Mouse (Mus musculus) CD8-positive naive resting alpha-beta T cell, adult 57 days (primary cell): ENCODE measurements around the gene Klhdc1. TPM values are rescaled to one million over a fixed set of nuclear protein-coding genes. Genes with fewer than 3 reads are reported as not detected.

Source experiments
- total RNA-seq: library from RNA; stranded (reverse); gene quantifications from one replicate; pipeline ENCODE4 v1.2.4, GENCODE M21; 2023

The Klhdc1 gene
- total RNA-seq: 38.3 TPM

DNA sequence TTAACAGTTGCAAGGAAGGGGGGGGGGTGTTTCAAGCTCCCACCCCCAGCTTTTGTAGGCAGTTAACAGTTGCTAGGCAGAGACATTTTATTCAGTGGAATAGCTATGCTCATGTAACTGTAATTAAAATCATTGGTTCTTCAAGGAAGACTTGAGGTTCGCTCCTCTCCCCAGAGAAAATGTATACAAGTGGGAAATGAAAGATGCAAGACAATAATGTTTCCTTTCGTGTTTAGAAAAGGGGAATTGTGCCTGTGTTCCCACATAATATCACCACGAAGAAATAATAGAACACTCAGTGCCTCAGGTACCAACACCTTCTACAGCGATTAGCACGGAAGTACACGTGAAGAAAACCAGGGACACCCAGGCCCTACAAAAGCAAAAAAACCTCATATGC is at the start of gene Klhdc1:
TSS of gene Klhdc1 (plus strand) at position 301 of the 400 bp plus-strand sequence.

DNA sequence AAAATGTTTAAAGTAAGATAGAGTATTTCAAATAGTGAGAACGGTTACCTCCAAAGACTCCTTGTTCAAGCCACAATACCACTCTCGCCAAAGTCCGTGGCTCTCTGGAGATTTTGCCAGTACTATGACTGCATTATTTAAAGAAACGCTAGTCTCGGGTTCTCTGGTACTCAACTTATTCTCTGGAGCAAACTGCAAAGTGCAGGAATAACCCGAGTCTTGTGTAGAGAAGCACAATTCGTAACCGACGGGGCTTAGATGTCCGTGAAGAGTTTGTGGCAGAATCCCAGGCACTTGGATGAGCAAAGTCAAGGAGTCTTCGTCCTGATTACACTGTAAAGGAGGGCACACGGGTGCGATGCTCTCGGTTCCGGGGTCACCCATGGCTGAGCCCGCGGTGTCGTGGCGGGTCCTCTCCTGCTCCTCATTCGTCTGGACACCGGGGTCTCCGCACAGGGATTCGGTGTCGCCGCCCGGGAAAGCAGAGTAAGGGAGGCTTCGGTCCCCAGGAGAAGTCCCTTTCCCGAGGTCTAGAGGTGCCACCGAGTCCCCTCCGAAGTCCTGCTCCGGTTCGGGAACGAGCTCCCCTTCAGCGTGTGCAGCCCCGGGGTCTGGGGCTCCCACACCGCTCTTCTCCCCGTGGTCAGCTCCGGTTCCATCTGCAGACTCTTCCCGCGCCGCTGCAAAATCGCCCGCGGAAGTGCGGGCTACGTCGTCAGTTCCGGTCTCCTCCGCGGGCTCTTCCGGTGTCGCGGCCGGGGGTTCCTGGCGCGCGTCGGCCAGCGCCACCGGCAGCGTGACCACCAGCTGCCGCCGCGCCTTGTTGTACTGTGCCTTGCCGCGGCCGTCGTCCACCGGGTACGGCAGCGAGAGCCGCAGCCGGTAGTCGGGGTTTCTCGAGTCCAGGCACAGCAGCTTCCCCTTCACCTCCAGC is 44.3 kb upstream of the Klhdc1 start, which contains the start of gene Gm49383:
TSS of gene Gm49383 (minus strand) at position 661 of the 934 bp plus-strand sequence.

DNA sequence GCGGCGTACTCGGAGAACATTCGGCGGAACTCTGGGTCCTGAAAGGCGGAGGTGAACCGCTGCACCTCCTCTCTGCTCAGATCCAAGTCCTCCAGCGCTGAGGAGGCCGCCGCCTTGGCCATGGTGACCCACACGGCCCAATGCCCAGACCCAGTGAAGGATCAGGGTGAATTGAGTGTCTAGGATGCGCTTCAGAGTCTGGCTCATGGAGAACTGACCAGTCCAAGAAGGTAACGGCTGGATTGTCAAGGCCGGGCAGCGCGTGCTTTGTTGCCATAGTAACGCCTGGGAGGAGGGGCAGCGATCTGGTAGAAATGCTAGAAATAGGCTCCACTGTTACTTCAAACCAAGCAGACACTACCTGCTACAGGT is 42.8 kb upstream of the Klhdc1 start, which contains the start of gene Dnaaf2:
TSS of gene Dnaaf2 (minus strand) at position 266 of the 372 bp plus-strand sequence.

DNA sequence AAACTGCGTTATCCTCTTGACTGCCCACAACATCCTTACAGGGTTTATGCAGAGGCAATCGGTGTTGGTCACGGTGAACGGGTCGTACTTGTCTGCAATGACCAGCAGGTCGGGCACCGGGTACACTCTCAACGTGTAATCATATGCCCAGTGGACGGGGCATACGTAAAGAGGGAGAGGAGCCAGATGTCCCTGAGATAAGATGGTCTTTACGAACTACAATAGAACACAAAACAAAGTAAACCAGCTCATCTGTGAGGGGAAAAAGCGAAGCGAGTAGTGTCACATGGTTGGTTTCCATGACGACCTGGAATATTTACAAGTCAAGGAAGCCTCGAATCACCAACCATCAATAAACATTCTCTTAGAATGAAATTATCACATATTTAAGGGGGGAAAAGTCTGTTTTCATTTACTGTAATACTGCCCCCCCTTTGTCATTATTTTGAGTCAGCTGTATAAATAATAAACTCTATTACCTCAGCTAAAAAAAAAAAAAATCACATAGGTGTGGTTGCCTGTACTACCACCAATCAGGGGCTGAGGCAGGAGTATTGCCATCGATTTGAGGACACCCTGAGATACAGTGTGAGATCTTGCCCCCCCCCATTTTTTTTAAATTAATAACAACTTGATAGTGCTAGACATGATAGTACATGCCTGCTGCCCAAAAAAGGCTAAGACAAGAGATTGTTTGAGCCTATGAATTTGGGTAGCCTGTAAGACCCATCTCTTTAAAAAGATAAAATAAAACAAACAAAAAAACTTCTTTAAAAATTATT is 36.7 kb upstream of the Klhdc1 start, which contains the start of gene Gm49384:
TSS of gene Gm49384 (minus strand) at position 216 of the 782 bp plus-strand sequence.

DNA sequence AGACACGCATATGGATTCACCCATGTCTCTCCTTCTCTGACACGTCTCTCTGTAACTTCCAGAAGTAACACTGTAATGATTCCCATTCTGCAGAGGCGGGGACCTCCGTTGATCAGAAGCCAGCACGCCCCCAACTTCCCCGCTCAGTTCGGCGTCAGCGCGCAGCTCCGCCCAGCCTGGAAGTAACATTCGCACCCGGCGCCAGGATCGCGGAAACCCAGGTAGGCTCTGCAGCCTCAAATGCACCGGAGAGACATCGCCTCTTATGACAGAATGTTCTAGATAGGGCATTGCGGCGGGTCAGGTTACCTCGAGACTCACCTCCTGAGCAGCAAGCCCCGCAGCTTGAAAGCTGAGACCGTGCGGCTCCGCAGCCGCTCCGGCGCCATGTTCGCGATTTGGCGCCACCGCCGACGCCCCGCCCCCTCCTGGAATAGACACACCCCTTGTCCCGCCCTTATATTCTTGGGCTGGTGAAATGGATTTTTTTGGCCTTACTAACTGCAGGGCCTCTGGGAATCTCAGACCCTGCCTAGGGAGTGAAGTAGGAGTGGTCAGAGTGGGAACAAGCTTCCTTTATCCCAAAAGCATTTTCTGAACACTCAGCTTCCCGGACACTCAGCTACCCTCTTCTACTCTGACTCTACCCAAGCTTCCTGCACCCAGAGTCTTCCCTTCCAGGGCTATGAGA is 13.1 kb upstream of the Klhdc1 start, which contains the start of gene Pole2:
TSS of gene Pole2 (minus strand) at position 420 of the 691 bp plus-strand sequence.

DNA sequence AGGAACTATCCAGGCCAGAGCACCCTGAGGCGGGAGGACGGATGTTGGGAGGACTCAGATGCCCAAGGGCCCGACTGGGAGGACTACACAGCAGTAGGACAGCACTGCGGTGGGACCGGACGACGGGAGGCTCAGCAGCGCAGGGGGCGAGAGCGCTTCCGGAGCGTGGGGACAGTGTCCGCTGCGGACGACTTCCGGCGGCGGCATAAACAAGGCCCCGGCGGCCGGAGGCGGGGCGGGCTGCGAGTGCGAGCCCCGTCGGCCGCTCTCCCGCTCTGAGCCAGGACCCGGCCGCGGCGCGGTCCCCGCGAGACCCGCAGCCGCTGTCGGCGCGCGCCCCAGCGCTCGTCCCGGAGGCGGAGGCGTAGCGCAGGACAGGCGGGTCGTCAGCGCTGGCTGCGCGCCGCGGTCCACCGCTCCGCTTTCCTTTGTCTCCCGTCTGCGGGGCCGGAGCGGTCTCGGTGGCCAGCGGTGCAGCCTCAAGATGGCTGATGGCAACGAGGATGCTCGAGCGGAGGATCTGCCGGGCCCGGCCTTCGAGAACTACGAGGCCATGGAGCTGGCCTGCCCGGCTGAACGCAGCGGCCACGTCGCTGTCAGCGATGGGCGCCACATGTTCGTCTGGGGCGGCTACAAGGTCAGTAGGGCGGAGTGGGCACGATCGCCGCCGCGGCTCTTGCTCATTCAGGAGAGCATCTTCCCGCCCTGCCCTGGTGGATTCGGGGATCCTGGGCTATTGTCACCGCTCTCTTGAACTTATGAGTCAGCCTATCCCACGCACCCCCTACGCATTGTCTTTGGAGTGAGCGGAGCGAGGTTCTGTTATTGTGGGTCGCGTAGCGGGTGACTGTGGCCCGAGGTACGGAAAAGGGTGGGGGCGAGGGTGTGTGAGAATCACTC is 55.8 kb downstream of the Klhdc1 start, which contains the start of gene Klhdc2:
TSS of gene Klhdc2 (plus strand) at position 171 of the 900 bp plus-strand sequence.

Other genes with a start within 250 kb of the Klhdc1 start
- 7,025 TPM for gene Rps29, start 82.0 kb upstream of the Klhdc1 start, total RNA-seq
- not detected for gene Lrr1, start 72.4 kb upstream of the Klhdc1 start, total RNA-seq
- gene Rpl36al, start 57.1 kb upstream of the Klhdc1 start, total RNA-seq: 486 TPM
- 31.7 TPM for gene Mgat2, start 57.0 kb upstream of the Klhdc1 start, total RNA-seq
- gene Gm49383, start 44.1 kb upstream of the Klhdc1 start, total RNA-seq: 8.7 TPM
- 1.3 TPM for gene Dnaaf2, start 42.7 kb upstream of the Klhdc1 start, total RNA-seq
- gene Gm49384, start 36.9 kb upstream of the Klhdc1 start, total RNA-seq: 7.3 TPM
- gene Pole2, start 13.0 kb upstream of the Klhdc1 start, total RNA-seq: 28.1 TPM
- 58.9 TPM for gene Klhdc2, start 55.5 kb downstream of the Klhdc1 start, total RNA-seq
- gene Nemf, start 116.0 kb downstream of the Klhdc1 start, total RNA-seq: 94.5 TPM
- 213 TPM for gene Arf6, start 131.0 kb downstream of the Klhdc1 start, total RNA-seq
- gene Gm9887, start 131.3 kb downstream of the Klhdc1 start, total RNA-seq: 3.1 TPM